Mouse (Mus musculus): ENCODE results near the gene Slc25a13.

DNA sequence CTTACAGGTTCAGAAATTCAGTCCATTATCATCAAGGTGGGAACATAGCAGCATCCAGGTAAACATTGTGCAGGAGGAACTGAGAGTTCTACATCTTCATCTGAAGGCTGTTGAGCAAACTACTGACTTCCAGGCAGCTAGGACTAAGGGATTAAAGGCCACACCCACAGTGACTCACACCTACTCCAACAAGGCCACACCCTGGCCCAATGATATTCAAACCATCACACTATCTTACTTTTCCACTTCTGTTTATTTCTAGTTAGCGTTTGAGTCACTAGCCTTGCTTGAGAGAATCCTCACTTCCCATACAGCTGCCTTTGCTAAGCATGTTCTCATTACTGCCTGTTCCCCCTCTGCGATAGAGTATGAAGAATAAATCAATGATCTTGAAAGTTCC, 13.3 kb upstream of the Slc25a13 start:
- TF ChIP-seq CTCF (IDR thresholded peaks at IDR 0.05; ENCODE audit: extremely low read depth, insufficient read length, insufficient replicate concordance, low read depth, low read length) (no peak), POLR2A (IDR thresholded peaks at IDR 0.05; ENCODE audit: low read depth, low read length) (no peak)

Data from small intestine, adult 2 months (tissue).